10 mouse cellular contexts compared by ENCODE assay signal in the genomic region with DNA sequence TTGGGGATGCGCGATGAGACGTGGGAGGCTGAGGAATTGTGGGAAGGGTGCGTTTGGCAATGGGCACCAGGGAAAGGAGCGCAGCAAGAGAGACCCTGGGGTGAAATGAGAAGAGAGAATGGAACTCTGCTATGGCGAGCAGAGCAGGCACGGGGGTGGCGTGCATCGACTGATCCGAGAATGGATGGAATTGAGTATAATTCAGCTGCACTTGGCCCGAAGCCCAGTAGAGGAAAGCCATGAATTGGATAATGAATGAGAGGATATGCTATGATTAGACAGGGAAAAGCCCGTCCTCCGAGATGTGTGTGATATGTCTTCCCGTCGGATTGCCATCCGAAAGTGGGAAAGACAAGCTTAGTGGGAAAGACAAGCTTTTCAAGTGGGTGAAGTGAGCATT. TPM values are rescaled to one million over a fixed set of nuclear protein-coding genes. Genes with fewer than 3 reads are reported as not detected.
DNase-seq lines count a peak whose midpoint lies in the region; ATAC-seq lines count a peak whose summit lies in the region.
"Had no signal": no experiment of that assay in that cellular context is flagged by ENCODE, and none has a peak within 500 bp of the region (broad histone marks: within the 10 kb centered on the region; RNA-seq: fewer than 3 reads in every experiment).

No protein-coding gene starts in this region.

- peak; percentile 48; the same call in 1 of the 2 replicates for ATAC-seq in midbrain, embryonic 14.5 days (ENCODE audit: low FRiP score, low TSS enrichment)
- ATAC-seq in midbrain, embryonic 11.5 days (ENCODE audit: low FRiP score) = no peak
- no peak for ATAC-seq in granulocyte monocyte progenitor cell, adult 5-6 weeks (replicated peaks; ENCODE audit: poor library complexity, severe bottlenecking)

- H3K9ac ChIP-seq in midbrain, embryonic 14.5 days (replicated peaks; ENCODE audit: low read length) = no peak overlapping the region
- H3K9ac ChIP-seq in midbrain, embryonic 11.5 days (ENCODE audit: low read length) = no peak overlapping the region
- H3K9ac ChIP-seq: heart, embryonic 13.5 days; midbrain, embryonic 12.5 days had no signal

- no peak overlapping the region for H3K4me2 ChIP-seq in midbrain, embryonic 14.5 days (ENCODE audit: low read length)
- H3K4me2 ChIP-seq in midbrain, embryonic 11.5 days = no peak overlapping the region
- H3K4me2 ChIP-seq: heart, embryonic 13.5 days; midbrain, embryonic 12.5 days had no signal

- 60% methylated on average over 16 of the region's 16 CpGs for WGBS in midbrain, embryonic 14.5 days
- WGBS in midbrain, embryonic 11.5 days = 94% methylated on average over 16 of the region's 16 CpGs

- H3K27me3 ChIP-seq in midbrain, embryonic 14.5 days (ENCODE audit: control insufficient read depth, insufficient read depth, low read length) = no peaks in the 10 kb centered on the region
- H3K27me3 ChIP-seq in midbrain, embryonic 11.5 days (ENCODE audit: control insufficient read depth, insufficient read depth, low read length) = no peaks in the 10 kb centered on the region
- H3K27me3 ChIP-seq: heart, embryonic 13.5 days; midbrain, embryonic 12.5 days had no signal

- 0 out of 2 replicates have a peak, but pooled peaks cover 2% of the 10 kb centered on the region for H3K9me3 ChIP-seq in midbrain, embryonic 14.5 days (ENCODE audit: control insufficient read depth, low read length)
- H3K9me3 ChIP-seq in midbrain, embryonic 11.5 days (ENCODE audit: control insufficient read depth, low read length) = no peaks in the 10 kb centered on the region
- H3K9me3 ChIP-seq: heart, embryonic 13.5 days; midbrain, embryonic 12.5 days had no signal

- H3K36me3 ChIP-seq in midbrain, embryonic 14.5 days (ENCODE audit: control insufficient read depth, insufficient read depth, low read length) = no peaks in the 10 kb centered on the region
- H3K36me3 ChIP-seq in midbrain, embryonic 11.5 days (ENCODE audit: control insufficient read depth, insufficient read depth, low read length) = no peaks in the 10 kb centered on the region
- H3K36me3 ChIP-seq: heart, embryonic 13.5 days; midbrain, embryonic 12.5 days had no signal

- DNase-seq in gastrocnemius, postnatal 10 days = peak; percentile 6
- DNase-seq in gastrocnemius, adult 8-10 months (ENCODE audit: low spot score in 2 of 2) = no peak
- DNase-seq in midbrain, embryonic 14.5 days = peak; percentile 69
- DNase-seq in midbrain, embryonic 11.5 days (ENCODE audit: low spot score, missing footprints) = no peak
- peak; percentile 27 to 50 for DNase-seq in layer of hippocampus, postnatal 36 days
- DNase-seq in right cerebral cortex, postnatal 4 days = peak; percentile 71
- DNase-seq in adrenal gland, adult (ENCODE audit: inconsistent age in 2 of 2, low spot score in 1 of 2) = no peak

- no peak overlapping the region for H3K27ac ChIP-seq in midbrain, embryonic 14.5 days (replicated peaks; ENCODE audit: low read depth, low read length)
- no peak overlapping the region for H3K27ac ChIP-seq in midbrain, embryonic 11.5 days (ENCODE audit: low read depth, low read length)
- H3K27ac ChIP-seq: heart, embryonic 13.5 days; midbrain, embryonic 12.5 days had no signal

- H3K4me3 ChIP-seq in midbrain, embryonic 14.5 days (replicated peaks; ENCODE audit: low read depth, low read length) = no peak overlapping the region
- no peak overlapping the region for H3K4me3 ChIP-seq in midbrain, embryonic 11.5 days (ENCODE audit: low read depth, low read length)
- H3K4me3 ChIP-seq: heart, embryonic 13.5 days; midbrain, embryonic 12.5 days had no signal

- 0 out of 2 replicates have a peak, but pooled peaks cover 5% of the 10 kb centered on the region for H3K4me1 ChIP-seq in midbrain, embryonic 14.5 days (ENCODE audit: control insufficient read depth, insufficient read depth, low read length)
- peaks cover 4% of the 10 kb centered on the region for H3K4me1 ChIP-seq in midbrain, embryonic 11.5 days (ENCODE audit: control insufficient read depth, insufficient read depth, low read length)

RNA-seq across cellular contexts. Expression of gene Dync1i1, which starts 26.7 kb away (rescaled TPM):
- total RNA-seq in gastrocnemius, postnatal 10 days (2021) = 1 to 10 TPM; 2.1 to 2.6 TPM
- under 1 TPM; 0.13 to 0.86 (median 0.30) TPM for total RNA-seq in gastrocnemius, adult 8-10 months (2022)
- 10.3 and 13.2 TPM in 2 replicates for polyA plus RNA-seq in midbrain, embryonic 14.5 days (2014; fragmentation: Nextera tagmentation; extraction: Ambion mirVana)
- 1.0 and 1.6 TPM in 2 replicates for polyA plus RNA-seq in midbrain, embryonic 11.5 days (2014; fragmentation: Nextera tagmentation; extraction: Ambion mirVana)
- total RNA-seq in layer of hippocampus, postnatal 36 days (2021) = 100 to 1,000 TPM; 146 to 151 TPM
- total RNA-seq in granulocyte monocyte progenitor cell, adult 5-6 weeks (2014; fragmentation: Nextera tagmentation) = not detected in 2 replicates
- total RNA-seq in granulocyte monocyte progenitor cell, adult 5-6 weeks (2017) = not detected in 2 replicates

Comparison
In these comparisons a context has a peak if more than half of its experiments do, and no peak if none do; other contexts are left out.
1. DNase-seq: peak in gastrocnemius, postnatal 10 days (single experiment), midbrain, embryonic 14.5 days (single experiment), layer of hippocampus, postnatal 36 days (2 of 2) and right cerebral cortex, postnatal 4 days (single experiment); none in gastrocnemius, adult 8-10 months (0 of 2), midbrain, embryonic 11.5 days (single experiment) and adrenal gland, adult (0 of 2).
2. RNA of gene Dync1i1, which starts 26.7 kb away (total RNA-seq): 146 to 151 TPM in layer of hippocampus, postnatal 36 days; 2.1 to 2.6 TPM in gastrocnemius, postnatal 10 days, 0.13 to 0.86 TPM in gastrocnemius, adult 8-10 months and not detected in granulocyte monocyte progenitor cell, adult 5-6 weeks; every median in the first group is over 10 times any median in the second.